Comparison of ENCODE assay signal across 9 mouse cellular contexts in the genomic region with DNA sequence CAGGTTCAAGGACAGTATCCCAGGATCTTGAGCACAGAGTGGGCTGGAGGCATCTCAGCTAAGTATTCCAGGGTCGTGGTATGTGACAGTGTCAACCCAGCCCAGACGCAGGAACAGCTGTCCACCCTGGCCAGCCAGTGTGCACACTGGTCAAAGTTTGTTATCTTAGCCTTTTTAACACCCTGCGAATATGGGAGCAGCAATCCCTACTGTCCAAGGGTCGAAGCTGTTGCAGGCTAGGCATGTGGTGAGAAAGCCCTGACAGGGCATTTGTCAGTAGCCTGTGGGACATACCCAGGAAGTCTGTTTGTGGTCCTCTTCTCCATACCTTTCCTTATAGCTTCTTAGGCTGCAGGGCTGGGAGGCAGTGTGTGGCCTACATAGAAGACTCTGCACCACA. TPM values are rescaled to one million over a fixed set of nuclear protein-coding genes. Genes with fewer than 3 reads are reported as not detected.
DNase-seq lines count a peak whose midpoint lies in the region; ATAC-seq and TF ChIP-seq lines count a peak whose summit lies in the region.
"Had no signal": no experiment of that assay in that cellular context is flagged by ENCODE, and none has a peak within 500 bp of the region (broad histone marks: within the 10 kb centered on the region; RNA-seq: fewer than 3 reads in every experiment).

No protein-coding gene starts in this region.

- no peak overlapping the region for H3K9ac ChIP-seq in hindbrain, embryonic 11.5 days (ENCODE audit: low read depth, low read length)
- no peak overlapping the region for H3K9ac ChIP-seq in hindbrain, embryonic 16.5 days (ENCODE audit: low read depth, low read length)
- no peak overlapping the region for H3K9ac ChIP-seq in liver, embryonic 14.5 days (replicated peaks)

- WGBS in hindbrain, embryonic 10.5 days, result 71% methylated on average over 4 of the region's 4 CpGs
- 75% methylated on average over 4 of the region's 4 CpGs for WGBS in hindbrain, embryonic 11.5 days
- WGBS in hindbrain, embryonic 16.5 days, result 82% methylated on average over 4 of the region's 4 CpGs
- WGBS in liver, embryonic 14.5 days (ENCODE audit: insufficient replicate concordance), result 51% methylated on average over 4 of the region's 4 CpGs

- TF ChIP-seq POLR2A in cortical plate, adult 2 months (IDR thresholded peaks at IDR 0.05; ENCODE audit: extremely low read depth, insufficient read depth, low read length), result no peak

- H3K4me2 ChIP-seq in hindbrain, embryonic 11.5 days (replicated peaks; ENCODE audit: low read depth, low read length), result no peak overlapping the region
- H3K4me2 ChIP-seq in hindbrain, embryonic 16.5 days (ENCODE audit: low read length), result no peak overlapping the region
- H3K4me2 ChIP-seq in liver, embryonic 14.5 days (ENCODE audit: low read depth), result no peak overlapping the region

- no peak overlapping the region for H3K4me3 ChIP-seq in hindbrain, embryonic 10.5 days
- H3K4me3 ChIP-seq in hindbrain, embryonic 11.5 days (ENCODE audit: low read depth, low read length), result no peak overlapping the region
- H3K4me3 ChIP-seq in cortical plate, adult 2 months (ENCODE audit: insufficient read depth, low read length), result no peak overlapping the region
- no peak overlapping the region for H3K4me3 ChIP-seq in hindbrain, embryonic 16.5 days (ENCODE audit: low read length)
- H3K4me3 ChIP-seq in liver, embryonic 14.5 days (ENCODE audit: insufficient read depth in 1 of 2, low read depth in 2 of 2, low read length in 2 of 2), result no peak overlapping the region

- DNase-seq in hindbrain, embryonic 10.5 days (ENCODE audit: low spot score), result no peak
- no peak for DNase-seq in hindbrain, embryonic 11.5 days (ENCODE audit: low spot score)
- DNase-seq in liver, embryonic 14.5 days (ENCODE audit: low read depth in 3 of 3, low spot score in 3 of 3), result no peak
- DNase-seq in thymus, postnatal 14 days, result no peak
- DNase-seq in Muller cell, postnatal 12 days (ENCODE audit: inconsistent ontology term), result no peak
- DNase-seq: cerebellum, adult 8-10 months had no signal

- no peak for ATAC-seq in hindbrain, embryonic 11.5 days (ENCODE audit: low FRiP score)
- ATAC-seq in hindbrain, embryonic 16.5 days, result no peak
- peak; percentile 61 for ATAC-seq in liver, embryonic 14.5 days (ENCODE audit: insufficient read depth)
- ATAC-seq in monocyte, adult 5-6 weeks (replicated peaks; ENCODE audit: insufficient number of reproducible peaks, low FRiP score, low TSS enrichment, poor library complexity, severe bottlenecking), result no peak

- H3K4me1 ChIP-seq in hindbrain, embryonic 10.5 days (replicated peaks), result peaks cover 29% of the 10 kb centered on the region
- no peaks in the 10 kb centered on the region; the same call in 1 of the 2 replicates for H3K4me1 ChIP-seq in hindbrain, embryonic 11.5 days (replicated peaks; ENCODE audit: control insufficient read depth, insufficient read depth, low read length)
- peaks cover 16% of the 10 kb centered on the region for H3K4me1 ChIP-seq in cortical plate, adult 2 months (ENCODE audit: control insufficient read depth, insufficient read depth, low read length)
- peaks cover 23% of the 10 kb centered on the region for H3K4me1 ChIP-seq in hindbrain, embryonic 16.5 days (ENCODE audit: control insufficient read depth, insufficient read depth, low read depth, low read length)
- H3K4me1 ChIP-seq in liver, embryonic 14.5 days (replicated peaks; ENCODE audit: control insufficient read depth in 2 of 2, insufficient read depth in 2 of 2, low read length in 1 of 2), result peaks cover 0 to 13% of the 10 kb centered on the region in 2 experiments; a peak in 2 of 4 replicates

- H3K27ac ChIP-seq in hindbrain, embryonic 10.5 days, result peak overlapping the region; percentile 10; the same call in 1 of the 2 replicates
- H3K27ac ChIP-seq in hindbrain, embryonic 11.5 days (ENCODE audit: low read depth, low read length), result no peak overlapping the region
- H3K27ac ChIP-seq in cortical plate, adult 2 months (ENCODE audit: insufficient read depth, low read length), result peak overlapping the region; percentile 32; the same call in 1 of the 2 replicates
- H3K27ac ChIP-seq in hindbrain, embryonic 16.5 days (ENCODE audit: low read depth, low read length), result peak overlapping the region; percentile 55
- H3K27ac ChIP-seq in liver, embryonic 14.5 days, result no peak overlapping the region

- H3K9me3 ChIP-seq in hindbrain, embryonic 10.5 days, result no peaks in the 10 kb centered on the region
- H3K9me3 ChIP-seq in hindbrain, embryonic 11.5 days (ENCODE audit: control insufficient read depth, low read length), result no peaks in the 10 kb centered on the region
- no peaks in the 10 kb centered on the region for H3K9me3 ChIP-seq in hindbrain, embryonic 16.5 days (ENCODE audit: control insufficient read depth, low read length)
- no peaks in the 10 kb centered on the region for H3K9me3 ChIP-seq in liver, embryonic 14.5 days (ENCODE audit: control insufficient read depth, low read length)

- TF ChIP-seq EP300 in liver, embryonic 14.5 days (IDR thresholded peaks at IDR 0.05; ENCODE audit: low read depth), result no peak

- H3K36me3 ChIP-seq in hindbrain, embryonic 10.5 days, result peaks cover 83% of the 10 kb centered on the region
- no peaks in the 10 kb centered on the region for H3K36me3 ChIP-seq in hindbrain, embryonic 11.5 days (ENCODE audit: control insufficient read depth, insufficient read depth, low read length)
- no peaks in the 10 kb centered on the region; the same call in 1 of the 2 replicates for H3K36me3 ChIP-seq in hindbrain, embryonic 16.5 days (ENCODE audit: control insufficient read depth, insufficient read depth, low read length)
- no peaks in the 10 kb centered on the region; the same call in 1 of the 2 replicates for H3K36me3 ChIP-seq in liver, embryonic 14.5 days (replicated peaks; ENCODE audit: control insufficient read depth, insufficient read depth, low read depth)

- TF ChIP-seq CTCF in cortical plate, adult 2 months (IDR thresholded peaks at IDR 0.05; ENCODE audit: extremely low read depth, insufficient read depth, low read length), result no peak
- no peak for TF ChIP-seq CTCF in liver, embryonic 14.5 days (IDR thresholded peaks at IDR 0.05; ENCODE audit: low read depth)

- H3K27me3 ChIP-seq in hindbrain, embryonic 10.5 days (ENCODE audit: insufficient read depth, poor library complexity, severe bottlenecking), result no peaks in the 10 kb centered on the region
- H3K27me3 ChIP-seq in hindbrain, embryonic 11.5 days (ENCODE audit: control insufficient read depth, insufficient read depth, low read length), result no peaks in the 10 kb centered on the region
- H3K27me3 ChIP-seq in hindbrain, embryonic 16.5 days (replicated peaks; ENCODE audit: control insufficient read depth, insufficient read depth, low read length), result no peaks in the 10 kb centered on the region
- no peaks in the 10 kb centered on the region for H3K27me3 ChIP-seq in liver, embryonic 14.5 days (ENCODE audit: control insufficient read depth, insufficient read depth, low read length)

RNA-seq across cellular contexts. Expression of a gene that starts 22.1 kb away (rescaled TPM):
- polyA plus RNA-seq in hindbrain, embryonic 10.5 days (2016; fragmentation: Nextera tagmentation; extraction: Ambion mirVana), result 26.8 and 36.8 TPM in 2 replicates
- 34.9 and 39.0 TPM in 2 replicates for polyA plus RNA-seq in hindbrain, embryonic 11.5 days (2014; fragmentation: Nextera tagmentation; extraction: Ambion mirVana)
- polyA plus RNA-seq in cortical plate, adult 2 months (2012; rRNA removed), result 51.0 and 71.1 TPM in 2 replicates
- 27.1 and 29.0 TPM in 2 replicates for polyA plus RNA-seq in hindbrain, embryonic 16.5 days (2015; fragmentation: Nextera tagmentation; extraction: Ambion mirVana)
- 25.0 and 26.8 TPM in 2 replicates for polyA plus RNA-seq in liver, embryonic 14.5 days (2012; rRNA removed)
- polyA plus RNA-seq in liver, embryonic 14.5 days (2014; fragmentation: Nextera tagmentation; extraction: Ambion mirVana), result 25.9 and 29.9 TPM in 2 replicates
- total RNA-seq in monocyte, adult 5-6 weeks (2017), result 146 to 413 TPM (median 198 TPM) in 3 replicates

RNA-seq across cellular contexts. Expression of a gene that starts 22.8 kb away (rescaled TPM):
- polyA plus RNA-seq in hindbrain, embryonic 10.5 days (2016; fragmentation: Nextera tagmentation; extraction: Ambion mirVana), result 97.7 and 103 TPM in 2 replicates
- 112 and 119 TPM in 2 replicates for polyA plus RNA-seq in hindbrain, embryonic 11.5 days (2014; fragmentation: Nextera tagmentation; extraction: Ambion mirVana)
- 140 and 143 TPM in 2 replicates for polyA plus RNA-seq in cortical plate, adult 2 months (2012; rRNA removed)
- polyA plus RNA-seq in hindbrain, embryonic 16.5 days (2015; fragmentation: Nextera tagmentation; extraction: Ambion mirVana), result 97.0 and 106 TPM in 2 replicates
- 26.0 and 27.5 TPM in 2 replicates for polyA plus RNA-seq in liver, embryonic 14.5 days (2012; rRNA removed)
- 31.3 and 33.4 TPM in 2 replicates for polyA plus RNA-seq in liver, embryonic 14.5 days (2014; fragmentation: Nextera tagmentation; extraction: Ambion mirVana)
- 16.0 to 20.2 TPM (median 17.6 TPM) in 3 replicates for total RNA-seq in monocyte, adult 5-6 weeks (2017)

Comparison
In these comparisons a context has a peak if more than half of its experiments do, and no peak if none do; other contexts are left out.
1. H3K27ac ChIP-seq: peak in hindbrain, embryonic 10.5 days (single experiment), cortical plate, adult 2 months (single experiment) and hindbrain, embryonic 16.5 days (single experiment); none in hindbrain, embryonic 11.5 days (single experiment) and liver, embryonic 14.5 days (single experiment).